Mouse (Mus musculus): ENCODE results near the gene Zfp429. TPM values are rescaled to one million over a fixed set of nuclear protein-coding genes. Genes with fewer than 3 reads are reported as not detected.

Gene Zfp429
- total and polyA plus RNA-seq, 3 experiments = 8.0 to 17.4 (median 9.0) TPM

GRCm38 (mm10) chr13:67421207-67421857 is 21.7 kb upstream of the Zfp429 start, which contains the start of gene Zfp459:
Gene Zfp459, minus strand, starts transcription at chr13:67421418.
- dilution Hi-C loops (cut with MboI; ENCODE audit: extremely low pct_ligation_motif_present, extremely low pct_unique_long_range_greater_than_20kb, low sequenced_read_pairs) = no loop called here
- H3K9ac ChIP-seq (ENCODE audit: insufficient read depth, low read depth) = peak within 1 kb of the TSS; percentile 13; the same call in 1 of the 2 replicates
- in situ Hi-C loops (cut with MboI; ENCODE audit: low pct_ligation_motif_present, low pct_unique_long_range_greater_than_20kb, low sequenced_read_pairs) = no loop called here
- H3K4me1 ChIP-seq (ENCODE audit: control insufficient read depth in 1 of 2, insufficient read depth in 2 of 2) = no peaks in the 10 kb centered on the region; a peak in 1 of 4 replicates
- H3K27ac ChIP-seq (ENCODE audit: insufficient read depth, low read depth) = no peak within 1 kb of the TSS
- DNase-seq (ENCODE audit: extremely low read depth) = no peak
- peak within 1 kb of the TSS in 2 of 3 experiments; percentile 24 to 60 for H3K4me3 ChIP-seq (replicated peaks in 1 of 3; ENCODE audit: low read depth in 2 of 3, low read length in 2 of 3, poor library complexity in 1 of 3)
- no peaks in the 10 kb centered on the region for H3K79me2 ChIP-seq (replicated peaks; ENCODE audit: control insufficient read depth, extremely low read depth, insufficient read depth, poor library complexity, severe bottlenecking)
- peak within 1 kb of the TSS; percentile 25; the same call in 1 of the 2 replicates for H3K4me2 ChIP-seq (ENCODE audit: insufficient read depth, low read depth, poor library complexity, severe bottlenecking)
- no peaks in the 10 kb centered on the region for H3K27me3 ChIP-seq (replicated peaks)
- H3K9me3 ChIP-seq (replicated peaks; ENCODE audit: low read length) = no peaks in the 10 kb centered on the region
- no peaks in the 10 kb centered on the region for H3K36me3 ChIP-seq (replicated peaks in 1 of 2; ENCODE audit: control insufficient read depth in 1 of 2, insufficient read depth in 1 of 2, low read length in 1 of 2)
- TF ChIP-seq POLR2A (IDR thresholded peaks at IDR 0.05; ENCODE audit: low read depth, low read length) = no peak
- no peak for TF ChIP-seq SMC3 (IDR thresholded peaks at IDR 0.05; ENCODE audit: low read depth, low read length)
- peak; percentile 60 for TF ChIP-seq USF2 (conservative IDR thresholded peaks at IDR 0.05; ENCODE audit: low read depth, low read length)
- no peak for TF ChIP-seq ZKSCAN1 (IDR thresholded peaks at IDR 0.05; ENCODE audit: borderline replicate concordance, low read depth, low read length)
- no peak for TF ChIP-seq PAX5 (IDR thresholded peaks at IDR 0.05; ENCODE audit: low read length)
- no peak for TF ChIP-seq KAT2A (IDR thresholded peaks at IDR 0.05; ENCODE audit: insufficient replicate concordance, low read length)
- no peak for TF ChIP-seq ZNF384 (IDR thresholded peaks at IDR 0.05; ENCODE audit: low read depth, low read length)
- no peak for TF ChIP-seq ZC3H11A (IDR thresholded peaks at IDR 0.05; ENCODE audit: low read depth, low read length)
- TF ChIP-seq MAFK (IDR thresholded peaks at IDR 0.05; ENCODE audit: insufficient replicate concordance, low read length) = no peak
- 0 out of 2 replicates have a peak, but pooled peaks have one; percentile 43 for TF ChIP-seq ELF1 (IDR thresholded peaks at IDR 0.05; ENCODE audit: low read depth, low read length)
- TF ChIP-seq NRF1 (IDR thresholded peaks at IDR 0.05; ENCODE audit: low read depth, low read length) = no peak
- no peak for TF ChIP-seq SIN3A (IDR thresholded peaks at IDR 0.05; ENCODE audit: low read length)
- peak; percentile 68 for TF ChIP-seq USF1 (IDR thresholded peaks at IDR 0.05; ENCODE audit: low read depth, low read length)
- no peak for TF ChIP-seq ETS1 (conservative IDR thresholded peaks at IDR 0.05; ENCODE audit: low read depth, low read length)
- no peak for TF ChIP-seq BHLHE40 (IDR thresholded peaks at IDR 0.05; ENCODE audit: low read depth, low read length)
- 0 out of 2 replicates have a peak, but pooled peaks have one; percentile 43 for TF ChIP-seq MYC (IDR thresholded peaks at IDR 0.05; ENCODE audit: low read depth, low read length)
- TF ChIP-seq TCF12 (IDR thresholded peaks at IDR 0.05; ENCODE audit: low read depth, low read length) = no peak
- no peak for TF ChIP-seq MEF2A (IDR thresholded peaks at IDR 0.05; ENCODE audit: borderline replicate concordance, low read depth, low read length)
- TF ChIP-seq E2F4 (IDR thresholded peaks at IDR 0.05; ENCODE audit: insufficient replicate concordance, low read depth, low read length) = no peak
- TF ChIP-seq MAX (IDR thresholded peaks at IDR 0.05; ENCODE audit: low read length) = peak; percentile 47; the same call in 1 of the 2 replicates
- TF ChIP-seq MXI1 (IDR thresholded peaks at IDR 0.05; ENCODE audit: low read depth, low read length) = no peak
- TF ChIP-seq MAZ (IDR thresholded peaks at IDR 0.05; ENCODE audit: low read depth, low read length) = no peak
- no peak for TF ChIP-seq RAD21 (IDR thresholded peaks at IDR 0.05; ENCODE audit: low read depth, low read length)
